Mouse (Mus musculus): ENCODE data around the gene Txndc8. TPM values are rescaled to one million over a fixed set of nuclear protein-coding genes. Genes with fewer than 3 reads are reported as not detected.

Txndc8 gene
- total RNA-seq (2022) = not detected

DNA sequence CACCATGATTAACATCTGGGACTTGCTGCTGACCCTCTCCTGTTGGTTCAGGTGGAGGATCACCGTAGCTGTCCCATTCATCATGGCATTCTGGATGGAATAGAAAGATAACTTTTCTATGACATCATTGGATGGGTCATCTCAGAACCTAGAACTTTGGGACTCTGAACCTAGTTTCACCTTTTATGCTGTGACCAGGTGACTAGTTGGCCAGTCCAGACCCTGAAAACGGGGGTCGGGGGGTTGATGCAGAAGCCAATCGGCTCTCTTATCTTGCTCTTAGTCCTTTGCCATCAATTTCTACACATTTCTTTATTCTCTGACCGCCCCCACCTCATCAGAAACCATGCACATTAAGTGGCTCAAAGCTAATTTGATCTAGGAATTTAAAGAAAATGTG lies at the start of gene Txndc8:
Txndc8 (minus strand) TSS at position 101 of the 400 bp plus-strand sequence.
- DNase-seq (ENCODE audit: low spot score in 2 of 2) = no peak

DNA sequence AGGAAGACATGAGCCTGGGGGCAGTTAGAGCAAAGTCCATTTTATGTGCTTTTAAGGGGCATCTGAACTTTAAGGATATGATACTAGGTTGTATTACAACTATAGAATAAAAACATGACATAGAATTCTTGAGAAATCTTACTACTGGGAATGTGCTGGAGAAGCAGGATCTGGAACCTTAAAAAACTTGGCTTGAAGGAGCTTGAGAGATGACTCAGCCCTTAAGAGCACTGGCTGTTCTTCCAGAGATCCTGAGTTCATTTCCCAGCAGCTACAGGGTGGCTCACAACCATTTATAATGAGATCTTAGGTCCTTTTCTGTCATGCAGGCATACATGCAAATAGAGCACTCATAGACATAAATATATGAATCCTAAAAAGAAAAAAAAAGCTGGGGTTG lies 46.7 kb upstream of the Txndc8 start:
- DNase-seq (ENCODE audit: low spot score in 2 of 2) = no peak

DNA sequence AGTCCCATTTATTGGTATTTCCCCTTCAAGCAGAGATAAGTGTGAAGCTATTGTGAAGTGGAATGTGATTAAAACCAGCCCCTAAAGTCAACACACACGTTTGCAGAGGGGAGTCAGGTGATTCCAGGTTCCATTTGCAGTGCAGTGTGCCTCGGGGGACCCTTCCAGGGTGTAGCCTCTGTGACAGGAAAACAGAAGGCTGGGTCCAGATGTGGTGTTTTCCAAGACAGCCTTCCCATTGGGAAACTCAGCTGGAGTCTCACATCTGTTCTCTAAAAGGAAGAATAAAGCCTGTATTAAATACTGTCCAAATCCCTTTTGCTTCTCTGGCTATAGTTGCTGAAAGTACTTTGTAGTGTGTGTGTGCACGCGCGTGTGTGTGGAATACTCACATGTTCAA lies 45.5 kb upstream of the Txndc8 start:
- no peak for DNase-seq (ENCODE audit: low spot score in 2 of 2)

DNA sequence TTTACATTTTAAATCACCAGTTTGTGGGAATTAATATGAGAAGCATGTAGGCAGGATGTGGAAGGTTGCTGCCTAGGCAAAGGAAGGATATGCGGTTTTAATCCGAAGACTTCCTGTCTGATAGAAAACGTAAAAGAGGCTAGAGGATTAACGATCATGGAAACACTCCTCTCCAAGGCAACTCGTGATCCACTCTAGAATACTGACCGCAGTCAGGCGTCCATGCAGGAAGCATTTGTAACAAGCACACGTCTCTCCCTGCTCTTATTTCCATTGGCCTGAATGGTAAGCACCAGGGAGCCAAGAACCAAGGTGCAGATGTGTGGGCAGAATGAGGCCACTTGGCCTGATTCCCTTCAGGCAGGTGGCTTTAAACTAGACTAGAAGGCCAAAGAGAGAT lies 41.8 kb upstream of the Txndc8 start:
- no peak for DNase-seq (ENCODE audit: low spot score in 2 of 2)

DNA sequence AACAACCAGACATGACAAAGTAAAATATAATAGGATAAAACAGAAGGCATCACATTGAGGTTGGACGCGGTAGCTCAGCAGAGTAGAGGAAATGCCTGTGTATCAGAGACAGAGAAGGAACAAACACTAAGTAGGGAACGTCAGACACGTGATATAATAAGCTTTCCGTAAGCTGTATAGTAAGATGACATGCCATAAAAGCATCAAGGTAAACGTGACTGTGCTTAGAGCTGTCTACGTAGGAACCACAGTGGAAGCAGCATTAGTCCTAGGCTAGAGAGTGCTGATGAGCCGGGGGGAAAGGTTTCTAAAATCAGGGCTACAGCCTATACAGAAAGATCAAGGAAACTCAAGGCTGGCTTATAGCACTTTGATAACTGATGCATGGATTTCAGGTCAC lies 41.4 kb upstream of the Txndc8 start:
- DNase-seq (ENCODE audit: low spot score in 2 of 2) = no peak

DNA sequence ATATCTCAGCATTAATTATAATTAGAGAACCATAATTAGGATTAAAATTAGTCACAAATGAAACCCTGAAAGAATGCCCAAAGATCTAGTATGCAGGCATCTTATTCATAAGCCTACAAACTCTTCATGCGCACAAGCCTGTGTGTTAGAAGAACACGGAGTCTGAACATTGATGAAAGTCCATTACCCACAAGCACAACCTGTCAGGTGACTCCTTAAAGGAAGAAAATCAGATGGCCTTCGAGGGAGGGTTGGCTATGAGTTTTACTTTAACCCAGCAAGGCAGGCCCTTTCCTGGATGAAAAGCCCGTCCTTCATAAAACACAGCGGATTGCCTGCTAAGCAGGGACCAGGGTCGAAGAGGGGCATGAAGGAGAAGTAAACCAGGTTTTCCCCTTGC lies 35.9 kb upstream of the Txndc8 start:
- DNase-seq (ENCODE audit: low spot score in 2 of 2) = no peak

DNA sequence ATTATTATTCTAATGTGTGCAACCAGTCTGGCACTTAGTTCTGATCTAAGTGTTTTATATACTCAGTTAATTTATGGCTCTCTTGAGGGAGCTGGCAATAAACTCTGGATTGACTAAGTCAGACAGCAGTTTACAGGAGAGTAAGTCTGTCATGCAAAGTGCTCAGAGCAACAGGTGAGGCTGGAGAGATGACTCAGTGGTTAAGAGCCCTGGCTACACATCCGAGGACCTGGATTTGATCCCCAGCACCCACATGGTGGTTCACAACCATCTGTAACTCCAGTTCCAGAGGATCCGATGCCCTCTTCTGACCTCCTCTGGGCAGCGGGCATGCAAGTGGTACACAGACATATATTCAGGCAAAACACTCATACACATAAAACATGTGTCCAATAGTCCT lies 35.4 kb upstream of the Txndc8 start:
- DNase-seq (ENCODE audit: low spot score in 2 of 2) = no peak

DNA sequence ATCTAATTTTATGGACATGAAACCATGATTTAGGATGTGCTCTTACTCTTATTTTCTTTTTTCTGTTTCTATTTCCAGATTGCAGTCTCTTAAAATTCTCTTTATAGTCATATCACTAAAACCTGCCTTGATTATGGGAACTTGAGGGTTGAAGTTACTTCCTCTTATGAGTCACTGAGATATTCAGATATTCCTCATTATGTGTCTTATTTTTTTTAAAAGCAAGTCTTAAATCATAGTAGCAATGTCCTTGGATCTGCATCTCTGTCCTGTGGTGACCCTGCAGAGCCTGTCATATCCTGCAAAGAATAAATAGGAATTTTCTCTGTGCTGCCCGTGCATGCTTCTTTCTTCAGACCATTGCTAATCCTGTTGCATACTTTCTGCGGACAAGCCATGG lies 31.2 kb upstream of the Txndc8 start:
- no peak for DNase-seq (ENCODE audit: low spot score in 2 of 2)

DNA sequence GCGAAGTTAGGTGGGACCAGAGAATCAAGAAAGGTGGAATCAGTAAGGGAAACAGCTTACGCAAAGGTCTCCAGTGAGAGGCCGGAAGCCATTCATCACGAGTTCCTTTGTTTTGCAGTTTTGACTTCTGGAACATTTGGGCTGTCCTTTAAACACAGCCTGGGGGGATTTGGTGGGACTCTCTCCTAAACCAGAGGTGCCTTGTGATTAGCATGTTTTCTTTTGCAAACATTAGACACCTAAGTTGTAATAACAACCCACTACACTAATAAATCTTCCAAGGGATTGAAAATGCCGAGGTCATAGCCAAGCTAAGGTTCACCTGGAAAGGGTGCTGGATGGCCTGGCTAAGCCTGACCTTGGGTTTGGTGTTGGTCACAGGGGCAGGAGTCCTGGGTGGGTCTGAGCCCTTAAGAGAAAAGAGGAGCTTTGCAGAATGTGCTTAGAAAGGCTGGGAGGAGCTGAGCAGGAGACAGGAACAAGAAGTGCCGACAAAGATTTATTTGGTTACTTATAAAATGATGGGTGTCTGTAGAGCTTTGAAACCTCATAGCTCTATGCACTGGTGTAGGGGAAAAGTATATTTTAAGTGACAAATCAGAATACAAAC lies 28.3 kb upstream of the Txndc8 start:
- no peak for DNase-seq (ENCODE audit: low spot score in 2 of 2)

DNA sequence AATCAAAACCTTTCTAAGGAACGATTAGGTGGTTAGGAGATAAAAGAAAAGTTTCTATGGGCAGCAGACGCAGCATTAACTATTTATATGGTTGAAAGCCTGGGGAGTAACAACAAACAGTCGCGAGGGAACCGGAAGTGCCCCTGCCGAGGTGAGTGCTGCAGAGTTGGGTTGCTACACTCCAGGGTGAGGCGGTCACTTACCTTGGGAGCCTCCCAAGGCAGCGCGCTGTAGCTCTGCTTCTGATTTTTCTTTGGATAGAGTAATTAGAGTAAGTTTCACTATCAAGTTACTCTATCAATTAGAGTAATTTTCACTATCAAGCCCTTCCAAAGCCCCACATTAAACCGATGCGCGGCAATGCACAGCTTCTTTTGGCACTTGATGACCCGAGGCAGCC lies 25.7 kb upstream of the Txndc8 start:
- DNase-seq (ENCODE audit: low spot score in 2 of 2) = no peak

DNA sequence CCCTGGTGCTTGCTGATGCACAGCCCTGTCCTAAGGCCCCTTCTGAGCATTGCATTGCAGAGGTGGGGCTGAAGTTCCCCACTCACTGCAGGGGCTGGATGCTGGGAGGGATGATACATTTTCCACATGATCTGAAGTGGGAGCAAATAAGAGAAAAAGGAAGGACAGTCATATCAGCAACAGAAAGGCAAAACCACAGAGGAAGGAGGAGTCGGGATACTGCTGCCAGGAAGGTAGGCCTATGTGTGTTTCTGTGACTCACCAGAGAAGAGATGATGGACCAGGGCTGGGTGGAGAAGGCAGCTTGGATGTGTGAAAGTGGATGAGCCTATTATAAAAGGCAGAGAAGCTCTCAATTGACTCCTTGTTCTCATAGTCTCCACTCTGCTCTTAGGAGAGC lies 23.8 kb upstream of the Txndc8 start:
- no peak for DNase-seq (ENCODE audit: low spot score in 2 of 2)

DNA sequence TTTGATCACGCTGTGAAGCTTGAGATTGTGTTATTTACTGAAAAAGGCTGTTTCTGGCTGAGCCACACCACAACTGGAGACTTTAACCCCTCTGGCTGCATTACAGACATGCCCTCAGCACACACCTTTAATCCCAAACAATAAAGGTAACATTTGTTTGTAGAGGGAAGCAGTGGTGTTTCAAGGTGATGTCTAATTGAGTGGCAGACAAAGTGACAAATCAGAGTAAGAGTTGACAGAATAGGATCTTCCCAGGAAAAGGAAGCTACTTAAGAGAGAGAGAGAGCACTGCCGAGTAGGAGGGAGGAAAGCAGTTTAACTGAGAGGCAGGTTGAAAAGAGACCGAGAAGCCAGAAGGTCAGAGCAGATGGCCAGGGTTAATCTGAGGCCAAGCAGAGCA lies 5.4 kb downstream of the Txndc8 start:
- no peak for DNase-seq (ENCODE audit: low spot score in 2 of 2)

DNA sequence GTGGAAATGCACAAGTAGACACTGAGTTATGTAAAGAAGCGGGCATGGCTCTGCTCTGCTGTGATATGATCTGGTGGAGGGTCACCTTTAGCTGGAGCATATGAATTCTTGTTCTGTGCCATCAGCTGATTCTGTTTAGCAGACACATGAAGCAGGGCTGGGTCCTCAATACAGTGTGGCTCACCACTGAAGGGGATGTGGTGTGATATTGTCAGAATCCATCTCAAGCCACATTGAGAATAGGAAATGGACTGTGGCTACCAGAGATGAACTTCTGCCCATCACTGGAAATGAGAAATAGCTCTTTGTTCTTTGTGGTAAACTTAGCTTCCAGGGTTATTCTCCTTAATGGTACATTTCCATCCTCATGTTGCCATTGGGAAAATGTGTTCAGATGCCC lies 17.5 kb downstream of the Txndc8 start:
- no peak for DNase-seq (ENCODE audit: low spot score in 2 of 2)

DNA sequence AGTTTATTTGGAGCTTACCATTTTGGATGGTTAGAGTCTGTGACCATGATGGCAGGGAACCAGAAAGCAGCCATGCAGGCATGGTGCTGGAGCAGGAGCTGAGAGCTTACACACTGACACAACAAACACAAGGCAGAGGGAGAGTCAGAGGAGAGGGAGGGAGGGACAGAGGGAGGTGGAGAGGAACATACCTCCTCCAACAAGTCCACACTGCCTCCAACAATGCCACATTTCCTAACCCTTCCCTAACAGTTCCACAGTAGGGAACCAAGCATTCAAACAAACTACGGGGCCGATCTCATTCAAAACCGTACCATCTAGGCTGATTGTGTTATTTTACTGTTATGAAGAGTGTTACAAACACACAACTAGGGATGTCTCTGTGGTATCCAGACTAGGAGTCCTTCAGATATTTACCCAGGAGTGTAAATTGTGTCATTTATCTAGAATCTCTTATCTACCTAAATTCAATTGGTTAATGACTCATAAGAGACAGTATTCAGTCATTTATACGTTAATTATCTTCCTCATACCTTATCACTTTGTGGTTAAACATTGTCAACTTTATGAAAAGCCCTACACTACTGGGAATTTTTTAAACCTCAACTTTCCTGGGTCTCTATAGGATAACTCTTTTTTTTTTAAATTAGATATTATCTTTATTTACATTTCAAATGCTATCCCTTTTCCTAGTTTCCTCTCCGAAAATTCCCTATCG lies 34.4 kb downstream of the Txndc8 start:
- no peak for DNase-seq (ENCODE audit: low spot score in 2 of 2)

DNA sequence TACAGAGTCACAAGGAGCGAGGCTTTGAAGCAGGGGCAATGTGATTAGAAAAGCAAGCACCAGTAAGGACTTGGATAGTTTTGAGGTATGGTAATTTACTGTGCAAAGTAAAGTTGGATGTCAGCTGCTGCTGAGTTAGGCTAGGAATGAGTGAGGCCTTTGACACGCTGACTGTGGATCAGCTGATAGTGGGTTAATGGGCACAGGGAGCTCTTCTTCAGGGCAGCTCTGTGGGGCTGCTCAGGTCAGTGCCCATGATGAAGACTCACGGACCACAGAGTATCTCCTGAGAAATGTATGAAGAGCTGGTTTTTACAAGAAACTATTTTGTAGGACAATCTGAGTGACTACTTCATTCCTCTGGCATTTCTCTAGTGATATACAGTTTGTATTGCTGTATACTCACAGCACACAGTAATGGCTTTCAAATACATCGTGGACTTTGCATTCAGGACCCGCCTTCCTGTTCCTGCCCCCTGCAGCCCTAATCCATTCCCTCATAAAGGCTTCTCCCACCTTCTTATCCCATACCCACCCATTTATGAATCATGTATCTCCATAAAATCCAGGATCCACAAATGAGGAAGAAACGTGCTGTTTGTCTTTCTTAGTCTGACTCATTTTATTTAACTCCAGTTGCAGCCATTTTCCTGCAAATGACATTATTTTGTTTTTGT lies 35.2 kb downstream of the Txndc8 start:
- DNase-seq (ENCODE audit: low spot score in 2 of 2) = no peak

DNA sequence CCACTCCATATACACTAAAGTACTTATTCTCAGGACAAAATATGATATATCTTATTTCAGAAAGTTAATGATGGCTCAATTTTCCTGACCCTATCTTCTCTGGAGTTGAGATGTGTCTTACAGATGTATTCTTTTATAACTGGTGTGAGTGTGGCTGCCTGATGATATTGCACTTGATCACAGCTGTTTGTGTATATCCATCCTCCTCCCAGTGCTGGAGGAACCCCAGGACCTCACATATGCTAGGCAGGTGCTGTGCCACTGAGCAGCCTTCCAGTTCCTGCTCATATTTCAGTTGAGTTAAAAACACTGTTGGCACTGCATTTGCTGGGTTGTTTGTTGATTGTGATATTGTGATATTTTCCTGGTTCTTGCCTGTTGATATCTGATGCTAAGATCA lies 38.6 kb downstream of the Txndc8 start:
- DNase-seq (ENCODE audit: low spot score in 2 of 2) = no peak

DNA sequence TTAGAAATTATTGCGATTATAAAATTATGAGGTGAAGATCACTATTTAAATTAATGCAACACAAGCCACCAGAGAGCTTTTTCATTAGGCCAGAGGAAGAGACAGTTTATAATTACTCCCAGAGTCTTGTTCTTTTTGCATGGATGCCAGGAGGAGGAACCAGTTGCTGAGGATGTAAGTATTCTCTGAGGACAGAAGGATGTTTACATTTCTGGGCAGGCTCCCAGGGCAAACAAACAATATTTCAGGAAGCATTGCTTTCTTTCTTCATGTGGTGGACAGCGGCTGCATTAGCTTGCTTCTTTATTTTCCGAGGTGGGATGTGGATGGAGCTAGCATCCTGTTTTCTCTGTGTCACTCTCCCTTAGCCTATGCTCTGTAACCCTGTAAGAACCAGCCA lies 41.7 kb downstream of the Txndc8 start:
- no peak for DNase-seq (ENCODE audit: low spot score in 2 of 2)

DNA sequence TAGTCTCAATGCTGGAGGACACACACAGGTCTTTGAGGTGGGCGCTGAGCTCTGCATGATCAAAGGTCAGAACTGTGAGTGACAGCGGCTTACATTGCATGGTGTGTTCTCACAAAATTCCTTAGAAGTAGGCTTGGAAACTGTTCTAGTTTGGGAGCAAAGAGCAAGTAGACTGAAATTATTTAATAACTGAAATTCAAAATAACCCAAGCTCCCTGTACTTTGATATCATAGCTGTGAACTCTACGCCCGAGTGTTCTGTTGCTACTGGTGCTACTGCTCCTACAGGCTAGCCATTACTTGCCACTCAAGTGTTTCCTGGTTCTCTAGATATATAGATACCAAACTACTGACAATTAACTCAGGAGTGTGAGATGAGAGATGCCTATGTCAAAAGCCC lies 43.4 kb downstream of the Txndc8 start:
- no peak for DNase-seq (ENCODE audit: low spot score in 2 of 2)

DNA sequence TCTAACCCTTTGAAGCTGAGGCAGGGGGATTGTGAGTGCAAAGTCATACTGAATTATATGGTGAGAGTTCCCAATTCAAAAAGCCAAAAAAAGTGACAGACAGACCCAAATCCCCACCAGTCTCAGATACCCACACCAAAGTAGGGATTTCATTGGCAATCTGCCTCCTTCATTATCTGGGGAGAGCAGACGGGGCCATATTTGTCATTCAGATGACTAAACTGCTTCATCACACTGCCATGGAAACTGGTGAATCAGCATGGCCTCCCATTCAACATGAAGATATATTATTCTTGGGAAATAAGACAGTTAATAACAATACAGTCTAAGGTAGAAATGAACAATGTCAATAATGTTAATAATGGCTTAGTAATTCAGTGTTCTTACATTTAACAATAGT lies 44.8 kb downstream of the Txndc8 start:
- DNase-seq (ENCODE audit: low spot score in 2 of 2) = no peak

DNA sequence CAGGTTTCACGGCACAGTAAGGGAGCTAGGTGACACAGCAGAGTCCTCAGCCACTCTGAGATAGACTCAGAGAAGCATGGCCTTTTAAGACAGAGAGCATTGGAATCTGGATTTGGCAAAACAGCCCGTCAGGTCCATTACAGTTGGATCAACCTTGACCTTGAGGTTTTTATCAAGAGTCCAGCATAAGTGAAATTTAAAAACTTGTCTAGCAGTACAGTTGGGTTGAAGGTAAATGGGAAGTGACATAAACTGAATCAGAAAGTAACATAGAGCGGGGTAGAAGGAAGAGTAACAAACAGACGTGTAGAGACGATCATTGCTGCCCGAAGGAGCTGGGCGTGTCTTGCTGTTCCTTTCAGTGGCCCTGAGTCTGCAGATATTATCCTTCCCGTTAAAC lies 49.9 kb downstream of the Txndc8 start:
- DNase-seq (ENCODE audit: low spot score in 2 of 2) = no peak

DNA sequence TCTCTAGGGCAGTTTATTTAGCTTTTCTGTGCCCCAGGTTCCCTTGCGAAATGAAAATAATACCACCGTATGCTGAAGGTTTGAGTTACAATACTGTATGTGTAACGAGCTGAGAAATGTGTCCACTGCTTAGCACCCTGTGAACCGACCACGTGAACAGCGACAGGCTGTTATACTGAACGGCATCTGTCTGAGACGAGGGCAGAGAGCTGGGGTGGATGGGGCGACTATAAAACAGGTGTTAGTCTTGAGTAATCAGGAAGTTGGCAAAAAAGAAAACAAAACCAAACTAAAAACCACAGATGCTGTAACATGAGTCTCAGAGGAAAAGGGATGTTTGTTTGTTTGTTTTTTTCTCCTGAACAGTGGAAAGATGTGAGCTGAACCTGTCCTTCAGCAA lies 50.8 kb downstream of the Txndc8 start:
- no peak for DNase-seq (ENCODE audit: low spot score in 2 of 2)

DNA sequence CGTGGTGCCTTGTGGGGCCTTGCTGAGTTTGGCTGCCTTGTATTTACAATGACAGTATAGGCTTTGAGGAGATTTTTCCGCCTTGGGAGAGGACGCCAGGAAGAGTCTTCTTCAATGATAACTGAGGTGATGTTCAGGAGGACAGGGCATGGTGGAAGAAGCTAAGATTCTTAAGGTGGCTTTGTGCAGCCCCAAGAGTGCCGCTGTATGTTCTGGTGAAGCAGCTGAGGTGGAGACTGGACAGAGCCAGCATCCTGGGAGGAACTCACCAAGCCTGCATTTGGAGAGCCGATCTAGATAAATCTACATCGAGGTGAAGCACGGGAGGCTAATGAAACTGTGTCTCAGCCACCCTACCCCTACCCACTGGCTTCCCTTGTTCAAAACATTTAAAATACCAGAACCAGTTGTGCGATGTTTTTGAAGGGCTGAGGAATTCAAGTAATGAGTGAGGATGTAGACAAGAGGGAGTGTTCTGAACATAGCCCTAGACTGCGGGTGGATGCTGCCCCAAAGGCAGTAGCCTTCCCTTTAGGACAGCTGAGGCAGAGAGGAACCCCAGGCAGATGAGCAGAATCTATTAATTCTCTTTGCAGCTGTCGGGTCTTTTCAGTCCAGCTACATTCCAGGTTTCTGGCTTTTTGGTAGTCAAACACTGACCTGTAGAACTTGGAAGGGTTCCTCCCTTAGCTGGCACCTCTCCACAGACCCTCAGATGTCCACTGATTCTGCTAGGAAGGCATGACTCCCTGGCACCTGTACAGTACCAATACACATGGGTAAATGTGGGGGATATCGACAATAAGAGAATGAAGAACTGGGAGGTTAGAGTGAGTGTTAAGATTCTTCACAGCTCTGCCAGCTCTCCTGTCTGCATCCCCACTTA lies 51.5 kb downstream of the Txndc8 start:
- DNase-seq (ENCODE audit: low spot score in 2 of 2) = no peak
